In the genomic region with DNA sequence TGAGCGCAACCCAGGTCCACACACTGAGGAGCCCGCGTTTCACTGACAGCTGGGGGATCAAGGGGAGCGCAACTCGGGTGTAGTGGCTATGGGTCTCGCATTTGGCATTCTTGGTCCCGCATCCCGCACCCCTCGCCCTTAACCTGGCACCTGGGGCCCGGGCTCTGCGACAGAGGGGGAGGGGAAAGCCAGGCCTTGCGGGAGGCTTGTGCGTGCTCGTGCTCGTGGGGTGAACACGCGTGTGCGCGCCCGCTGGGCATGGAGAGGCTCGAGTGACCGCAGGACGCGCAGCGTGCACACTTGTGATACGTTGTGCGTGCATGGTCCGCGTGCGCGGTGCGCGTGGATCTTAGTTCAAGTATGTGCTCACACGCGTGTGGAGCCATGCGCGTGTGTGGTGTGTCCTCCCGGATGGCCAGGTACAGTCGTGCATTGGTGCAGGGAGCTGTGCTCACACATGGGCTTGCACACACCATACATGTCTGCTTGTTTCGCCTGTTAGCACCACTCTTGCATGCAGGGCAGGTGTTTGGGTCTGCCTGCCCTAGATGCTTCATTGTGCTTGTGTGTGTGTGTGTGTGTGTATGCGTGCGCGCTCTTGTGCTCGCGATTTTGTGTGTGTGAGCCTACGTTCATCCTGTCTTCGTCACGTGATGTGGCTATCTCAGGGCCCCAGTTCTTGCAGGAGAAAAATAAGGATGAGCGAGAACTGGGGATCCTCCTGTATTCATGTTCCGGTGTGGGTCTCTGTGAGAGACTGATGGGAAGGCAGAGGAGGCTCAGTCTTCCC, we compare ENCODE assay signal across 9 mouse cellular contexts. TPM values are rescaled to one million over a fixed set of nuclear protein-coding genes. Genes with fewer than 3 reads are reported as not detected.
DNase-seq lines count a peak whose midpoint lies in the region.
"Had no signal": no experiment of that assay in that cellular context is flagged by ENCODE, and none has a peak within 500 bp of the region (broad histone marks: within the 10 kb centered on the region; RNA-seq: fewer than 3 reads in every experiment).

No protein-coding gene starts in this region.

- H3K4me3 ChIP-seq in embryonic facial prominence, embryonic 10.5 days, result peak overlapping the region; percentile 83

- H3K36me3 ChIP-seq in embryonic facial prominence, embryonic 10.5 days (replicated peaks), result peaks cover 29% of the 10 kb centered on the region

- 17% methylated on average over 50 of the region's 50 CpGs for WGBS in embryonic facial prominence, embryonic 10.5 days

- intact Hi-C loops in heart, postnatal 10 days (cut with DNase I), result no loop called here

- H3K4me1 ChIP-seq in embryonic facial prominence, embryonic 10.5 days, result peaks cover 55% of the 10 kb centered on the region

- H3K27ac ChIP-seq in embryonic facial prominence, embryonic 10.5 days (replicated peaks), result peak overlapping the region; percentile 82

- peak; percentile 69 for DNase-seq in embryo, embryonic 11 days
- DNase-seq in embryo, embryonic 10.5 days (ENCODE audit: low spot score), result no peak
- DNase-seq in R1 (ENCODE audit: low read depth, low spot score), result peak; percentile 50
- no peak for DNase-seq in embryonic facial prominence, embryonic 10.5 days (ENCODE audit: low spot score)
- peak; percentile 63 to 78 for DNase-seq in heart, postnatal 10 days
- peak; percentile 86 for DNase-seq in layer of hippocampus, adult 9-11 months
- peak; percentile 76 to 80 for DNase-seq in lung, postnatal 4 days
- peak; percentile 73 to 75 for DNase-seq in right cerebral cortex, postnatal 36 days (ENCODE audit: low spot score in 2 of 2)

- H3K9me3 ChIP-seq in embryonic facial prominence, embryonic 10.5 days, result no peaks in the 10 kb centered on the region

- H3K27me3 ChIP-seq in embryonic facial prominence, embryonic 10.5 days (replicated peaks; ENCODE audit: low read depth, poor library complexity, severe bottlenecking), result peaks cover 22% of the 10 kb centered on the region

RNA-seq across cellular contexts. Expression of a gene that starts 0.6 kb away (rescaled TPM):
- 13.6 and 16.2 TPM in 2 replicates for polyA plus RNA-seq in embryonic facial prominence, embryonic 10.5 days (2016; fragmentation: Nextera tagmentation; extraction: Ambion mirVana)
- 10 to 100 TPM; 37.3 to 38.9 TPM for total RNA-seq in heart, postnatal 10 days (2021)

RNA-seq across cellular contexts. Expression of a gene that starts 5.7 kb away (rescaled TPM):
- 28.2 and 34.5 TPM in 2 replicates for polyA plus RNA-seq in embryonic facial prominence, embryonic 10.5 days (2016; fragmentation: Nextera tagmentation; extraction: Ambion mirVana)
- total RNA-seq in heart, postnatal 10 days (2021), result 10 to 100 TPM; 32.0 to 39.7 TPM

RNA-seq across cellular contexts. Expression of a gene that starts 21.4 kb away (rescaled TPM):
- 79.2 and 79.8 TPM in 2 replicates for polyA plus RNA-seq in embryonic facial prominence, embryonic 10.5 days (2016; fragmentation: Nextera tagmentation; extraction: Ambion mirVana)
- total RNA-seq in heart, postnatal 10 days (2021), result 10 to 100 TPM; 37.1 to 40.2 TPM

RNA-seq across cellular contexts. Expression of a gene that starts 31.5 kb away (rescaled TPM):
- polyA plus RNA-seq in embryonic facial prominence, embryonic 10.5 days (2016; fragmentation: Nextera tagmentation; extraction: Ambion mirVana), result 0.20 and 0.69 TPM in 2 replicates
- total RNA-seq in heart, postnatal 10 days (2021), result 1 to 10 TPM; 2.0 to 4.0 TPM

RNA-seq across cellular contexts. Expression of a gene that starts 36.7 kb away (rescaled TPM):
- polyA plus RNA-seq in embryonic facial prominence, embryonic 10.5 days (2016; fragmentation: Nextera tagmentation; extraction: Ambion mirVana), result not detected in 2 replicates
- total RNA-seq in heart, postnatal 10 days (2021), result not detected
- total RNA-seq: layer of hippocampus, postnatal 36 days had no signal

Comparison
In these comparisons a context has a peak if more than half of its experiments do, and no peak if none do; other contexts are left out.
1. DNase-seq: peak in embryo, embryonic 11 days (single experiment), R1 (single experiment), heart, postnatal 10 days (2 of 2), layer of hippocampus, adult 9-11 months (single experiment), lung, postnatal 4 days (2 of 2) and right cerebral cortex, postnatal 36 days (2 of 2); none in embryo, embryonic 10.5 days (single experiment) and embryonic facial prominence, embryonic 10.5 days (single experiment).